Mouse (Mus musculus): Measurements from ENCODE around the gene Nat14. TPM values are rescaled to one million over a fixed set of nuclear protein-coding genes. Genes with fewer than 3 reads are reported as not detected.

Nat14 gene
- total RNA-seq, 2 experiments from 2014 or later, result not detected

DNA sequence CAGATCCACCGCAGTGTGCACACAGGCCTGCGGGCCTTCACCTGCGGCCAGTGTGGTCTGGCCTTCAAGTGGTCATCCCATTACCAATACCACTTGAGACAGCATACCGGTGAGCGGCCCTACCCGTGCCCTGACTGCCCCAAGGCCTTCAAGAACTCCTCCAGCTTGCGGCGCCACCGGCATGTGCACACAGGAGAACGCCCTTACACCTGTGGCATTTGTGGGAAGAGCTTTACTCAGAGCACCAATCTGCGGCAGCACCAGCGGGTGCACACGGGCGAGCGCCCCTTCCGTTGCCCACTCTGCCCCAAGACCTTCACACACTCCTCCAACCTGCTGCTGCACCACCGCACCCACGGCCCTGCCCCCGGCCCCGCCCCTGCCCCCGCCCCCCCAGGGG lies 2.7 kb upstream of the Nat14 start:
- ATAC-seq (replicated peaks; ENCODE audit: poor library complexity, severe bottlenecking), result no peak

DNA sequence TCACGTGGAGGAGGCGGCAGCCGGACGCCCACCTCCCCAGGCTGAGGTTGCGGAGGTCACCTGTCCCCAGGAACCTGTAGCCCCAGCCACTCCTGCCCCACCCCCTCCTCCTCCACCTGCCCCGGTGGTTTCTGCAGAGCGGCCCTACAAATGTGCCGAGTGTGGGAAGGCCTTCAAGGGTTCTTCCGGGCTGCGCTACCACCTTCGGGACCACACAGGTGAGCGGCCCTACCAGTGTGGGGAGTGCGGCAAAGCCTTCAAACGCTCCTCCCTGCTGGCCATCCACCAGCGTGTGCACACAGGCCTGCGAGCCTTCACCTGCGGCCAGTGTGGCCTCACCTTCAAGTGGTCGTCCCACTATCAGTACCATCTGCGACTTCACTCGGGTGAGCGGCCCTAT lies 1.9 kb upstream of the Nat14 start:
- ATAC-seq (replicated peaks; ENCODE audit: poor library complexity, severe bottlenecking), result no peak

- ATAC-seq (replicated peaks; ENCODE audit: poor library complexity, severe bottlenecking), result no peak
Observed at GRCm38 (mm10) chr7:4920496-4920895, 1.3 kb upstream of the Nat14 start.

DNA sequence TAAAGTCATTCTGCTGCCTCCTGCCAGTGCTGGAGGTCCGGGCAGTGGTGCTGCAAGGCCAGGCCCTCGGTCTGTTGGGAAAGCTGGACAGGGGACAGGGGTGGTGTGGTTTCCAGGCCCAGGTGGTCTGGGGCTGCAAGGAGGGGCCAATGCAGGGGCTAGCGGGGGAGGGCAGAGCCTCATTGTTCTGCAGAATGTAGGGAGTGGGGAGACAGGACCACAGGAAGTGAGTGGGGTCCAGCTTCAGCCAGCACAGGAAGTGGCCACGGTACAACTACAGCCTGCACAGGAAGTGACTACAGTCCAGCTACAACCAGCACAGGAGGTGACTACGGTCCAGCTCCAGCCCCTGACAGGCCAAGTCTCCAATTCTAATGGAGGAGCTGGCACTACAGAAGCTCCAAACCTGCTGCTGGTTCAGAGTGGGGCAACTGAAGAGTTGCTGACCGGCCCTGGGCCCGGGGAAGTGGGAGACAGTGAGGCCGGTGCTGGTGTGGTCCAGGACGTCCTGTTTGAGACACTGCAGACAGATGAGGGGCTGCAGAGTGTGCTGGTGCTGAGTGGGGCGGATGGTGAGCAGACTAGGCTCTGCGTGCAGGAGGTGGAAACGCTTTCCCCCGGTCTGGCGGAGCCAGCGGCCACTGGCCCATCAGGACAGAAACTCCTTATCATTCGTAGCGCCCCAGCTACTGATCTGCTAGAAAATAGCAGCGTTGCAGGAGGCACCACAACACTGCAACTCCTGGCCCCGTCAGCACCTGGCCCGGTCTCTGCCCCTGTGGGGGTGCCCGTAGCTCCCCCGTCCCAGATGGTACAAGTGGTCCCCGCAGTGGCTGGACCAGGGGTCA lies 628 bp upstream of the Nat14 start:
- peak; percentile 15 for ATAC-seq (replicated peaks; ENCODE audit: poor library complexity, severe bottlenecking)

GRCm38 (mm10) chr7:4922508-4922907 lies 680 bp downstream of the Nat14 start:
- peak; percentile 44 for ATAC-seq (replicated peaks; ENCODE audit: poor library complexity, severe bottlenecking)

DNA sequence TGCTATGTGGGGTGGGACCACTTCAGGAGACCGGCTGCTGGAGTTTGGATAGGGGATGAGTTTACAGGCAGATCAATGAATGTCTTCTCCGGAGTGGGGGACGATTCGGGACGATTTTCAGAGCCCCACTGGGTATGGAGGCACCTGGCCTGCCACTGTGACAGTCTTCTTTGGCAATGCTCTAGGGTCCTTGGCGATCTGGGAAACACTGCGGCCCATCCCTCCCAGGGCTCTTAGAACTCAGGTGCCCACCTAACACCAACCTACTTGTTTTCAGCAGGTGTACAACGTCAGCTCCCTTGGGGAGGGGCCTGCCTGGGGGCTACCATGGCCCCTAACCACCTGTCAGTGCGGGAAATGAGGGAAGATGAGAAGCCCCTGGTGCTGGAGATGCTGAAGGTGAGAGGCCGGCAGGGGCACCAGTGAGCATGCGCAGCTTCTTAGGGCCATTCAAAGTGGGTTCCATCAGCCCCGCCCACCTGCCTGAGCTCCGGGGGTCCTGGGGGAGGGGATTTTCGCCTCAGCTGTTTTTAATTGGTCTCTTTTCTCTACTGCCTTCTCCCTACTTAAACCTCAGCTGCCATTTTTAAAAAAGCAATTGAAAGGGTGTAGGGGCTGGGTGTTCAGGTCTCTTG lies 1.2 kb downstream of the Nat14 start:
- ATAC-seq (replicated peaks; ENCODE audit: poor library complexity, severe bottlenecking), result no peak

GRCm38 (mm10) chr7:4923586-4924364 lies 1.9 kb downstream of the Nat14 start:
- ATAC-seq (replicated peaks; ENCODE audit: poor library complexity, severe bottlenecking), result peak; percentile 21

DNA sequence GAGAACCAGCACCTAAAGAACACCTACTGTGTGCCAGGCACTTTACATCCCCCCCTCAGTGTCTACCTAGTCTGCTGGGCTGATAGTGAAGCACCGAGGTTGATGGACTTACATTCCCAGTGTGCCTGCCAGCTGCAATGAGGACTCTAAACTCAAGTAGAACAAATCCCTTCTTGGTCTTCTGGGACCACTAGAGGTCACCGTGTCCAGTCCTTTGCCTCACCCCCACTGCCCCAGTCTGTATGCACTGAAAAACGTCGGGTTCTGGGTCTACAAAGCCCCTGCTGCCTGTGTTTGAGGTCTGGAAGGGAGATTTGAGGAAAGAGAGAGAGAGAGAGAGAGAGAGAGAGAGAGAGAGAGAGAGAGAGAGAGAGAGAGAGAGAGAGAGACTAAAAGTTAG lies 2.7 kb downstream of the Nat14 start:
- ATAC-seq (replicated peaks; ENCODE audit: poor library complexity, severe bottlenecking), result no peak

GRCm38 (mm10) chr7:4924891-4925301 lies 3.1 kb downstream of the Nat14 start:
- ATAC-seq (replicated peaks; ENCODE audit: poor library complexity, severe bottlenecking), result no peak

- no peak for ATAC-seq (replicated peaks; ENCODE audit: poor library complexity, severe bottlenecking)
Observed at GRCm38 (mm10) chr7:4925441-4926381, 3.9 kb downstream of the Nat14 start, which contains the start of gene Ssc5d. Gene Ssc5d, plus strand, starts transcription at chr7:4925785.

DNA sequence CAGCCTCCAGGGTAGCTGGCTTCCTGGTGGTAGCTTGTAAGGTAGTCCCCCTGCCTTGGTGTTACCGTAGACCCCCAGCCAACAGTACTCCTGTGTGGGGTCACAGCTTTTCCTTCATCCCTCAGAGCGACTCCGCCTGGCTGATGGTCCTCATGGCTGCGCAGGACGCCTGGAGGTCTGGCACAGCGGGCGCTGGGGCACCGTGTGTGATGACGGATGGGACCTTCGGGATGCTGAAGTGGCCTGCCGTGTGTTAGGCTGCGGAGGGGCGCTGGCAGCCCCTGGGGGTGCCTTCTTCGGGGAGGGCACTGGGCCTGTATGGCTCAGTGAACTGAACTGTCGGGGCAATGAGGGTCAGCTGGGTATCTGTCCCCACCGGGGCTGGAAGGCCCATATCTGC lies 5.0 kb downstream of the Nat14 start:
- ATAC-seq (replicated peaks; ENCODE audit: poor library complexity, severe bottlenecking), result no peak

GRCm38 (mm10) chr7:4927711-4928110 lies 5.9 kb downstream of the Nat14 start:
- ATAC-seq (replicated peaks; ENCODE audit: poor library complexity, severe bottlenecking), result no peak

DNA sequence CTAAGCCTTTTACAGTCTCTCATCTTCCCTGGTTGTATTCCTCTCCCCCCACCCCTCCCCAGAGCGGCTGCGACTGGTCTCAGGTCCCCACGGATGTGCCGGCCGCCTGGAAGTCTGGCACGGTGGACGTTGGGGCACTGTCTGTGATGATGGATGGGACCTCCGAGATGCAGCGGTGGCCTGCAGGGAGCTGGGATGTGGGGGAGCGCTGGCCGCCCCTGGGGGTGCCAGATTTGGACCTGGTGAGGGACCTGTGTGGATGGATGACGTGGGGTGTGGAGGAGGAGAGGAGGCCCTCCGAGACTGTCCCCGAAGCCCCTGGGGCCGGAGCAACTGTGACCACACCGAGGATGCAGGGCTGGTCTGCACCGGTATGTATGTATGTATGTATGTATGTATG lies 6.5 kb downstream of the Nat14 start:
- ATAC-seq (replicated peaks; ENCODE audit: poor library complexity, severe bottlenecking), result no peak

DNA sequence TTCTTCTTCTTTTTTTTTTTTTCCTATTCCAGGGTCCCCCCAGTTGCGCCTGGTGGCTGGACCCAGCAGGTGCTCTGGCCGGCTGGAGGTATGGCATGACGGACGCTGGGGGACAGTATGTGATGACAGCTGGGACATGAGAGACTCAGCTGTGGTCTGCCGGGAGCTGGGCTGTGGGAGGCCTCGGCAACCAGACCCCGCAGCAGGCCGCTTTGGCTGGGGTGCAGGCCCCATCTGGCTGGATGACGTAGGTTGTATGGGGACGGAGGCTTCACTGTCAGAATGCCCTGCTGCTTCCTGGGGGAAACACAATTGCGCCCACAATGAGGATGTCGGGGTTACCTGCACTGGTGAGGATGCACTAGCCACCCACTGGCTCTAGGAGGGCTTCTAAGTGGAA lies 11.3 kb downstream of the Nat14 start:
- ATAC-seq (replicated peaks; ENCODE audit: poor library complexity, severe bottlenecking), result no peak

GRCm38 (mm10) chr7:4934160-4934914 lies 12.5 kb downstream of the Nat14 start:
- ATAC-seq (replicated peaks; ENCODE audit: poor library complexity, severe bottlenecking), result no peak

DNA sequence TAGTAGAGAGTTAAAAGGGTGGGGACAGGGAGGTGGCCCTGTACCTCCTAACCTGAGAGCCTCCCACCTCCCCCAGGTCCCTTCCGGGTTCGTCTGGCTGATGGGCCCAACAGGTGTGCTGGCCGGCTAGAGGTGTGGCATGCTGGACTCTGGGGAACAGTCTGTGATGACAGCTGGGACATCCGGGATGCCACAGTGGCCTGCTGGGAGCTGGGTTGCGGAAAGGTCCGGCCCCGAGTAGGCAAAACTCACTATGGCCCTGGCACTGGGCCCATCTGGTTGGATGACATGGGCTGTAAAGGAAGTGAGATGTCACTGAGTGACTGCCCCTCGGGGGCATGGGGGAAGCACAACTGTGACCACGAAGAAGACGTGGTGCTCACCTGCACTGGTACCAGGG lies 15.0 kb downstream of the Nat14 start:
- ATAC-seq (replicated peaks; ENCODE audit: poor library complexity, severe bottlenecking), result no peak

DNA sequence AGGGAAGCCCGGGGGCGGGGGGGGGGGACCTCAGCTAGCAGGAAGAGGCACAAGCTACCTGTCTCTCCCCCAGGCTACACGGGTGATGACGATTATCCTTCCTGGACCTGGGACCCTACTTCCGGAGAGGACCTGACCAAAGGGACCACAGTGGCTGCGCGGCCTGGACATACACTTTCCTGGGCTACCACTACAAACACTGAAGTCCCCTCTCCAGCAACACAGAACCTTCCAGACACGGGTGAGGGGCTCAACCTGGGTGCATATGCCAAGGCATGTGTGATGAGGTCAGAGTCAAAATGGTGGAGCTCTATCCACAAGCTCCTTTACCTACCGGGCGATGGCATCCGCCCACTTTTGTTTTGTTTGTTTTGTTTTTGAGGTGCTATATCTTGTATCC lies 15.6 kb downstream of the Nat14 start:
- ATAC-seq (replicated peaks; ENCODE audit: poor library complexity, severe bottlenecking), result no peak

GRCm38 (mm10) chr7:4938456-4938855 lies 16.6 kb downstream of the Nat14 start:
- ATAC-seq (replicated peaks; ENCODE audit: poor library complexity, severe bottlenecking), result peak; percentile 65

DNA sequence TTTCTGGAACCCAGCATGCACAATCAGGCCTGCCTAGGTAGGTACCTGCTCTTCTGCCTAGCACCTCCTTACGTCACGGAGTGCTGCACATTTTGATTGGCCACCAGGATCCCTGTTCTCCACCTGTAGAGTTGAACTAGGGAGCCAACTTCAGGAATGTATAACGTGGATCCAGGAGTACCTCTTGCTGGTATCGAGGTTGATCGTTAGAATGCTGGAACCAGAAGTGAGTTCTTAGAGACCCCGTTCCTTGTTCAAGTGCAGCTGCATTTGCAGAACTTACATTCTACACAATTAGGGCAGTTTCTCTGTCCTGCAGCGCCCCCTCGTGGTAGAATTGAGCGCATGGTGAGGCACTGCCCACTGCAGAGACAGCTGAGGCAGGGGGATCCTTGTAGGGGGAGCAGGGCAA lies 18.2 kb downstream of the Nat14 start:
- ATAC-seq (replicated peaks; ENCODE audit: poor library complexity, severe bottlenecking), result peak; percentile 56
